Mouse (Mus musculus): ENCODE measurements around the gene Fhl1. TPM values are rescaled to one million over a fixed set of nuclear protein-coding genes. Genes with fewer than 3 reads are reported as not detected.
A peak's percentile ranks its signal among the peaks of the same experiment; 100 is the strongest.

Gene Fhl1
- polyA plus RNA-seq, 1 experiment from 2014 or later: 80.1 TPM

- Histone ChIP-seq H3K4me1 (replicated peaks; ENCODE audit: control insufficient read depth, insufficient read depth, low read length) (no peaks in the 10 kb centered on the region), H3K9ac (ENCODE audit: low read length) (peak within 1 kb of the TSS; percentile 48), H3K27me3 (ENCODE audit: control insufficient read depth, insufficient read depth, low read length) (no peaks in the 10 kb centered on the region), H3K4me3 (ENCODE audit: low read depth, low read length) (peak within 1 kb of the TSS; percentile 40), H3K9me3 (ENCODE audit: control insufficient read depth, low read length) (no peaks in the 10 kb centered on the region), H3K36me3 (ENCODE audit: control insufficient read depth, insufficient read depth, low read length) (no peaks in the 10 kb centered on the region), H3K4me2 (ENCODE audit: low read depth, low read length, severe bottlenecking) (peak within 1 kb of the TSS; percentile 57), H3K27ac (ENCODE audit: low read depth, low read length) (no peak within 1 kb of the TSS)
- DNase-seq (ENCODE audit: low spot score) (peak; percentile 63), ATAC-seq (replicated peaks; ENCODE audit: low FRiP score) (peak; percentile 79)
- 21% methylated on average over 35 of the region's 35 CpGs for WGBS
Observed at GRCm38 (mm10) chrX:56821765-56822603, 90.4 kb downstream of the Fhl1 start, which contains the start of gene Map7d3. Gene Map7d3, minus strand, starts transcription at chrX:56822326.

GRCm38 (mm10) chrX:56827492-56827891, 95.9 kb downstream of the Fhl1 start:
- H3K9me3 ChIP-seq (ENCODE audit: control insufficient read depth, low read length): no peaks in the 10 kb centered on the region
- no peaks in the 10 kb centered on the region for H3K36me3 ChIP-seq (ENCODE audit: control insufficient read depth, insufficient read depth, low read length)
- WGBS: 83% methylated on average over 6 of the region's 6 CpGs
- H3K9ac ChIP-seq (ENCODE audit: low read length): no peak overlapping the region
- H3K4me2 ChIP-seq (ENCODE audit: low read depth, low read length, severe bottlenecking): no peak overlapping the region
- no peak overlapping the region for H3K4me3 ChIP-seq (ENCODE audit: low read depth, low read length)
- no peak for ATAC-seq (replicated peaks; ENCODE audit: low FRiP score)
- no peak for DNase-seq (ENCODE audit: low spot score)
- H3K4me1 ChIP-seq (replicated peaks; ENCODE audit: control insufficient read depth, insufficient read depth, low read length): no peaks in the 10 kb centered on the region
- no peaks in the 10 kb centered on the region for H3K27me3 ChIP-seq (ENCODE audit: control insufficient read depth, insufficient read depth, low read length)
- no peak overlapping the region for H3K27ac ChIP-seq (ENCODE audit: low read depth, low read length)

GRCm38 (mm10) chrX:56835842-56836241, 104.3 kb downstream of the Fhl1 start:
- WGBS: 81% methylated on average over 6 of the region's 6 CpGs
- DNase-seq (ENCODE audit: low spot score): no peak

DNA sequence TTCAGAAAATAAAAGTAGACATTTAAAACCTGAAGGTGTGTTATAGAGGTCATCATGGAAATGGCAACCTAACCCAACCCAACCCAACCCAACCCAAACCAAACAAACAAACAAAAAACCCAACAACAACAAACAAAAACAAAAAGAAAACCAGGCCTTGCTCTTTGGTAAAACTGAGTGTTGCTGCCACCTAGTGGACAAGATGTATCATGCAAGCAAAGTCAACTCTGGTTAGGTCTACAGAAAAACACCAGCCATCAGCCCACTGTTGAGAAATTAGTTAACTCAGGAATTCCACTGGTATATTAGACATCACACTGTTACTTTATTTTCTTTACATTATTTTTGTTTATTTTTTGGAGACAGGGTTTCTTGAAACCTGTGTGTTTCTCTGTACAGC, 107.8 kb downstream of the Fhl1 start:
- H3K4me3 ChIP-seq (ENCODE audit: low read depth, low read length): no peak overlapping the region
- no peaks in the 10 kb centered on the region for H3K9me3 ChIP-seq (ENCODE audit: control insufficient read depth, low read length)
- no peaks in the 10 kb centered on the region for H3K4me1 ChIP-seq (replicated peaks; ENCODE audit: control insufficient read depth, insufficient read depth, low read length)
- ATAC-seq (replicated peaks; ENCODE audit: low FRiP score) (no peak), DNase-seq (ENCODE audit: low spot score) (no peak)
- no peak overlapping the region for H3K9ac ChIP-seq (ENCODE audit: low read length)
- H3K27me3 ChIP-seq (ENCODE audit: control insufficient read depth, insufficient read depth, low read length): no peaks in the 10 kb centered on the region
- H3K4me2 ChIP-seq (ENCODE audit: low read depth, low read length, severe bottlenecking): no peak overlapping the region
- no peak overlapping the region for H3K27ac ChIP-seq (ENCODE audit: low read depth, low read length)
- H3K36me3 ChIP-seq (ENCODE audit: control insufficient read depth, insufficient read depth, low read length): no peaks in the 10 kb centered on the region

More at GRCm38 (mm10) chrX:56835842-56836241, 104.3 kb downstream of the Fhl1 start:
- Histone ChIP-seq H3K4me1 (replicated peaks; ENCODE audit: control insufficient read depth, insufficient read depth, low read length) (no peaks in the 10 kb centered on the region), H3K27me3 (ENCODE audit: control insufficient read depth, insufficient read depth, low read length) (no peaks in the 10 kb centered on the region), H3K9me3 (ENCODE audit: control insufficient read depth, low read length) (no peaks in the 10 kb centered on the region), H3K36me3 (ENCODE audit: control insufficient read depth, insufficient read depth, low read length) (no peaks in the 10 kb centered on the region), H3K27ac (ENCODE audit: low read depth, low read length) (no peak overlapping the region), H3K4me2 (ENCODE audit: low read depth, low read length, severe bottlenecking) (no peak overlapping the region), H3K9ac (ENCODE audit: low read length) (no peak overlapping the region), H3K4me3 (ENCODE audit: low read depth, low read length) (no peak overlapping the region)
- no peak for ATAC-seq (replicated peaks; ENCODE audit: low FRiP score)

GRCm38 (mm10) chrX:56841255-56841654, 109.7 kb downstream of the Fhl1 start:
- no peak overlapping the region for H3K4me2 ChIP-seq (ENCODE audit: low read depth, low read length, severe bottlenecking)

More at GRCm38 (mm10) chrX:56841255-56841654, 109.7 kb downstream of the Fhl1 start:
- WGBS: 78% methylated on average over 5 of the region's 5 CpGs
- Histone ChIP-seq H3K27ac (ENCODE audit: low read depth, low read length) (no peak overlapping the region), H3K9me3 (ENCODE audit: control insufficient read depth, low read length) (no peaks in the 10 kb centered on the region), H3K36me3 (ENCODE audit: control insufficient read depth, insufficient read depth, low read length) (no peaks in the 10 kb centered on the region), H3K9ac (ENCODE audit: low read length) (no peak overlapping the region), H3K4me3 (ENCODE audit: low read depth, low read length) (no peak overlapping the region), H3K4me1 (replicated peaks; ENCODE audit: control insufficient read depth, insufficient read depth, low read length) (no peaks in the 10 kb centered on the region), H3K27me3 (ENCODE audit: control insufficient read depth, insufficient read depth, low read length) (no peaks in the 10 kb centered on the region)
- DNase-seq (ENCODE audit: low spot score) (no peak), ATAC-seq (replicated peaks; ENCODE audit: low FRiP score) (no peak)

Other genes starting within 250 kb of the Fhl1 start
- not detected in 2 replicates for gene Gm10477, start 207.0 kb upstream of the Fhl1 start, polyA plus RNA-seq (2014; fragmentation: Nextera tagmentation; extraction: Ambion mirVana)
- gene Gm648, start 182.2 kb upstream of the Fhl1 start, polyA plus RNA-seq (2014; fragmentation: Nextera tagmentation; extraction: Ambion mirVana): 0.19 TPM in 1 of 2 replicates, not detected in the other
- gene Mmgt1, start 133.7 kb upstream of the Fhl1 start, polyA plus RNA-seq (2014; fragmentation: Nextera tagmentation; extraction: Ambion mirVana): 50.5 and 55.1 TPM in 2 replicates
- 12.1 and 14.6 TPM in 2 replicates for gene Slc9a6, start 122.0 kb upstream of the Fhl1 start, polyA plus RNA-seq (2014; fragmentation: Nextera tagmentation; extraction: Ambion mirVana)
- gene Map7d3, start 90.5 kb downstream of the Fhl1 start, polyA plus RNA-seq (2014; fragmentation: Nextera tagmentation; extraction: Ambion mirVana): 2.1 and 2.3 TPM in 2 replicates
- not detected in 2 replicates for gene Adgrg4, start 138.4 kb downstream of the Fhl1 start, polyA plus RNA-seq (2014; fragmentation: Nextera tagmentation; extraction: Ambion mirVana)

Data from forebrain, embryonic 11.5 days (tissue).